Mouse (Mus musculus): Measurements from ENCODE around the gene Btnl10. TPM values are rescaled to one million over a fixed set of nuclear protein-coding genes. Genes with fewer than 3 reads are reported as not detected.
"Not testable (repeated sequence)": the region's sequence is repeated elsewhere in the genome, so short reads cannot be mapped to it uniquely, and the experiment has no call there.

Btnl10 gene
- polyA plus RNA-seq, 1 experiment from 2014 or later = not detected

GRCm38 (mm10) chr11:58951210-58951609 is 33.5 kb downstream of the Btnl10 start:
- no peaks in the 10 kb centered on the region for H3K27me3 ChIP-seq (ENCODE audit: control insufficient read depth, insufficient read depth, low read length)
- H3K36me3 ChIP-seq (ENCODE audit: control insufficient read depth, insufficient read depth, low read length) = no peaks in the 10 kb centered on the region
- DNase-seq (ENCODE audit: low spot score) (no peak), ATAC-seq (ENCODE audit: insufficient read depth, low FRiP score, low TSS enrichment) (no peak)
- no peaks in the 10 kb centered on the region for H3K9me3 ChIP-seq (ENCODE audit: control insufficient read depth, low read length)
- no peak overlapping the region for H3K27ac ChIP-seq (ENCODE audit: low read depth, low read length)
- H3K9ac ChIP-seq (ENCODE audit: low read length) = no peak overlapping the region
- H3K4me2 ChIP-seq (ENCODE audit: low read depth) = no peak overlapping the region
- no peak overlapping the region for H3K4me3 ChIP-seq (ENCODE audit: low read depth, low read length)
- 78% methylated on average over 5 of the region's 5 CpGs for WGBS
- peaks cover 8% of the 10 kb centered on the region; the same call in 1 of the 2 replicates for H3K4me1 ChIP-seq (ENCODE audit: control insufficient read depth, insufficient read depth, low read length)

- Histone ChIP-seq H3K4me2 (ENCODE audit: low read depth) (peak overlapping the region; percentile 58), H3K27me3 (ENCODE audit: control insufficient read depth, insufficient read depth, low read length) (no peaks in the 10 kb centered on the region), H3K4me3 (ENCODE audit: low read depth, low read length) (peak overlapping the region; percentile 86), H3K36me3 (ENCODE audit: control insufficient read depth, insufficient read depth, low read length) (no peaks in the 10 kb centered on the region), H3K9ac (ENCODE audit: low read length) (peak overlapping the region; percentile 64), H3K4me1 (ENCODE audit: control insufficient read depth, insufficient read depth, low read length) (peaks cover 23% of the 10 kb centered on the region), H3K27ac (ENCODE audit: low read depth, low read length) (peak overlapping the region; percentile 86), H3K9me3 (ENCODE audit: control insufficient read depth, low read length) (no peaks in the 10 kb centered on the region)
- under 1% methylated on average over 32 of the region's 33 CpGs for WGBS
- DNase-seq (ENCODE audit: low spot score) = peak; percentile 70
- ATAC-seq (ENCODE audit: insufficient read depth, low FRiP score, low TSS enrichment) = peak; percentile 5
Observed at GRCm38 (mm10) chr11:58953351-58954169, 35.9 kb downstream of the Btnl10 start.

- H3K4me1 ChIP-seq (ENCODE audit: control insufficient read depth, insufficient read depth, low read length) = peaks cover 23% of the 10 kb centered on the region
Observed at GRCm38 (mm10) chr11:58954170-58954419, 36.4 kb downstream of the Btnl10 start.

DNA sequence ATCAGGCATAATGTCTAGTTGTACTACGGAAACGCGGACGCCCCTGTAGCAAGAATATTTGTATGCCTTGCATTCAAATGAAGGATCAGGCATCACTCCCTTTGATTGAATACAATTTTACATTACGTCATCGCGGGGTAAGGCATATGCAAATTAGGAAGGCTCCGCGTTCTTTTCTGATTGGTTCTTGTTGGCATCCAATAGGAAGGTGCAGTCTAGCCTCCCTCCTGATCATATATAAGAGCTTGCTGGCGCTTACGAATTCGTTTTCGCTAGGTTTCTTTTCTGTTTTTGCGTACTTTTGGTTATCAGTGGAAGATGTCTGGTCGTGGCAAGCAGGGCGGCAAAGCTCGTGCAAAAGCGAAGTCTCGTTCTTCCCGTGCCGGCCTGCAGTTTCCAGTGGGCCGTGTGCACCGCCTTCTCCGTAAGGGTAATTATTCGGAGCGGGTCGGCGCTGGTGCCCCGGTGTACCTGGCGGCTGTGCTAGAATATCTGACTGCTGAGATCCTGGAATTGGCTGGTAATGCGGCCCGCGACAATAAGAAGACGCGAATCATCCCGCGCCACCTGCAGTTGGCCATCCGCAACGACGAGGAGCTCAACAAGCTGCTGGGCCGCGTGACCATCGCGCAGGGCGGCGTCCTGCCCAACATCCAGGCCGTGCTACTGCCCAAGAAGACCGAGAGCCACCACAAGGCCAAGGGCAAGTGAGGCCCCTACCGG is 36.9 kb downstream of the Btnl10 start, which contains the start of the genes Hist3h2a and Trim17:
Gene Hist3h2a, plus strand, starts transcription at position 266 of the 723 bp plus-strand sequence.
Gene Trim17, plus strand, starts transcription at position 266 of the 723 bp plus-strand sequence.
- Histone ChIP-seq H3K27ac (ENCODE audit: low read depth, low read length) (peak within 1 kb of the TSS; percentile 86), H3K36me3 (ENCODE audit: control insufficient read depth, insufficient read depth, low read length) (no peaks in the 10 kb centered on the region), H3K9me3 (ENCODE audit: control insufficient read depth, low read length) (no peaks in the 10 kb centered on the region), H3K27me3 (ENCODE audit: control insufficient read depth, insufficient read depth, low read length) (no peaks in the 10 kb centered on the region), H3K4me3 (ENCODE audit: low read depth, low read length) (peak within 1 kb of the TSS; percentile 86), H3K9ac (ENCODE audit: low read length) (peak within 1 kb of the TSS; percentile 93), H3K4me1 (ENCODE audit: control insufficient read depth, insufficient read depth, low read length) (peaks cover 23% of the 10 kb centered on the region), H3K4me2 (ENCODE audit: low read depth) (peak within 1 kb of the TSS; percentile 89)
- WGBS = under 1% methylated on average over 46 of the region's 49 CpGs
- DNase-seq (ENCODE audit: low spot score) (peak; percentile 85), ATAC-seq (ENCODE audit: insufficient read depth, low FRiP score, low TSS enrichment) (peak; percentile 86)

More at GRCm38 (mm10) chr11:58954170-58954419, 36.4 kb downstream of the Btnl10 start:
- Histone ChIP-seq H3K9ac (ENCODE audit: low read length) (peak overlapping the region; percentile 64), H3K4me2 (ENCODE audit: low read depth) (peak overlapping the region; percentile 58), H3K4me3 (ENCODE audit: low read depth, low read length) (peak overlapping the region; percentile 86), H3K27ac (ENCODE audit: low read depth, low read length) (peak overlapping the region; percentile 86)
- not testable (repeated sequence) for DNase-seq (ENCODE audit: low spot score); H3K9me3 ChIP-seq (ENCODE audit: control insufficient read depth, low read length); H3K27me3 ChIP-seq (ENCODE audit: control insufficient read depth, insufficient read depth, low read length); H3K36me3 ChIP-seq (ENCODE audit: control insufficient read depth, insufficient read depth, low read length)
- peak; percentile 42 for ATAC-seq (ENCODE audit: insufficient read depth, low FRiP score, low TSS enrichment)
- 0% methylated on average over 11 of the region's 17 CpGs for WGBS

GRCm38 (mm10) chr11:58955143-58955867 is 37.6 kb downstream of the Btnl10 start:
- Histone ChIP-seq H3K4me2 (ENCODE audit: low read depth) (peak overlapping the region; percentile 89), H3K4me3 (ENCODE audit: low read depth, low read length) (peak overlapping the region; percentile 86), H3K27ac (ENCODE audit: low read depth, low read length) (peak overlapping the region; percentile 86), H3K27me3 (ENCODE audit: control insufficient read depth, insufficient read depth, low read length) (no peaks in the 10 kb centered on the region), H3K36me3 (ENCODE audit: control insufficient read depth, insufficient read depth, low read length) (no peaks in the 10 kb centered on the region), H3K9me3 (ENCODE audit: control insufficient read depth, low read length) (no peaks in the 10 kb centered on the region), H3K4me1 (ENCODE audit: control insufficient read depth, insufficient read depth, low read length) (peaks cover 23% of the 10 kb centered on the region), H3K9ac (ENCODE audit: low read length) (peak overlapping the region; percentile 93)
- ATAC-seq (ENCODE audit: insufficient read depth, low FRiP score, low TSS enrichment) (peak; percentile 36), DNase-seq (ENCODE audit: low spot score) (no peak)
- under 1% methylated on average over 20 of the region's 20 CpGs for WGBS

GRCm38 (mm10) chr11:58955868-58956257 is 38.2 kb downstream of the Btnl10 start:
- Histone ChIP-seq H3K9me3 (ENCODE audit: control insufficient read depth, low read length) (no peaks in the 10 kb centered on the region), H3K36me3 (ENCODE audit: control insufficient read depth, insufficient read depth, low read length) (no peaks in the 10 kb centered on the region), H3K9ac (ENCODE audit: low read length) (peak overlapping the region; percentile 93), H3K27ac (ENCODE audit: low read depth, low read length) (peak overlapping the region; percentile 86; the same call in 1 of the 2 replicates), H3K4me1 (ENCODE audit: control insufficient read depth, insufficient read depth, low read length) (peaks cover 23% of the 10 kb centered on the region), H3K4me2 (ENCODE audit: low read depth) (peak overlapping the region; percentile 89), H3K4me3 (ENCODE audit: low read depth, low read length) (peak overlapping the region; percentile 86), H3K27me3 (ENCODE audit: control insufficient read depth, insufficient read depth, low read length) (no peaks in the 10 kb centered on the region)
- DNase-seq (ENCODE audit: low spot score) (no peak), ATAC-seq (ENCODE audit: insufficient read depth, low FRiP score, low TSS enrichment) (no peak)
- 38% methylated on average over 8 of the region's 8 CpGs for WGBS

- 92% methylated on average over 5 of the region's 5 CpGs for WGBS
- Histone ChIP-seq H3K9ac (ENCODE audit: low read length) (no peak overlapping the region), H3K9me3 (ENCODE audit: control insufficient read depth, low read length) (no peaks in the 10 kb centered on the region), H3K36me3 (ENCODE audit: control insufficient read depth, insufficient read depth, low read length) (no peaks in the 10 kb centered on the region), H3K4me3 (ENCODE audit: low read depth, low read length) (0 out of 2 replicates have a peak overlapping the region, but pooled peaks have one; percentile 4), H3K27ac (ENCODE audit: low read depth, low read length) (no peak overlapping the region), H3K4me1 (ENCODE audit: control insufficient read depth, insufficient read depth, low read length) (peaks cover 23% of the 10 kb centered on the region), H3K27me3 (ENCODE audit: control insufficient read depth, insufficient read depth, low read length) (no peaks in the 10 kb centered on the region), H3K4me2 (ENCODE audit: low read depth) (peak overlapping the region; percentile 89)
- ATAC-seq (ENCODE audit: insufficient read depth, low FRiP score, low TSS enrichment) = no peak
- DNase-seq (ENCODE audit: low spot score) = no peak
Observed at GRCm38 (mm10) chr11:58957226-58957914, 39.7 kb downstream of the Btnl10 start.

DNA sequence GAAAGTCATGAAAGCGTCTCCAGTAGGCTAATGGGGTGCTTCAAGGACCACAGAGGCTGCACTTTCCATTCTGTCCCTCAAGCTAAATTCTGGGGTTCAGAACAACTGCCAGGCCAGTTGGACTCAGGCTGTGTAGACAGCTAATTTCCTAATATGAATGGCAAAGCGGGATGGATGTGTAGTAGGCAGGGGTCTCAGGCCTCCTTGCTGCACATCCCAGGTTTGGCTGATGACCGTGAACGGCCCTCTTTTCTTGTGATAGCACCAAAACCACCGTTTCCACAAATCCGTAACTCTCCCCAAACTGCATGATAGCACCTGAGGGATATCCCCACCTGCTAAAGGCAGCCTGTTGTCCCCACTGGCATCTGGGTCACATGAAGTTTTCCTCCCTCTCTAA is 40.8 kb downstream of the Btnl10 start:
- 89% methylated on average over 6 of the region's 6 CpGs for WGBS
- Histone ChIP-seq H3K9me3 (ENCODE audit: control insufficient read depth, low read length) (no peaks in the 10 kb centered on the region), H3K4me3 (ENCODE audit: low read depth, low read length) (no peak overlapping the region), H3K9ac (ENCODE audit: low read length) (no peak overlapping the region), H3K36me3 (ENCODE audit: control insufficient read depth, insufficient read depth, low read length) (no peaks in the 10 kb centered on the region), H3K4me1 (ENCODE audit: control insufficient read depth, insufficient read depth, low read length) (peaks cover 19% of the 10 kb centered on the region), H3K27ac (ENCODE audit: low read depth, low read length) (no peak overlapping the region), H3K4me2 (ENCODE audit: low read depth) (0 out of 2 replicates have a peak overlapping the region, but pooled peaks have one; percentile 4), H3K27me3 (ENCODE audit: control insufficient read depth, insufficient read depth, low read length) (no peaks in the 10 kb centered on the region)
- ATAC-seq (ENCODE audit: insufficient read depth, low FRiP score, low TSS enrichment) = no peak
- no peak for DNase-seq (ENCODE audit: low spot score)

Data from neural tube, embryonic 11.5 days (tissue).